Mouse (Mus musculus) brain, embryonic 18.5 days (tissue): Measurements from ENCODE around the gene Hist1h1b.
"Not testable (repeated sequence)": the region's sequence is repeated elsewhere in the genome, so short reads cannot be mapped to it uniquely, and the experiment has no call there.

Experiments
- DNase-seq: peaks from one replicate; pipeline ENCODE4 v3.0.0-alpha.2; 2012; ENCODE audit warnings: low read depth, low spot score

The Hist1h1b gene

GRCm38 (mm10) chr13:21779767-21780731 lies at the start of gene Hist1h1b:
TSS of gene Hist1h1b (minus strand) at chr13:21780625.
- DNase-seq = no peak

DNA sequence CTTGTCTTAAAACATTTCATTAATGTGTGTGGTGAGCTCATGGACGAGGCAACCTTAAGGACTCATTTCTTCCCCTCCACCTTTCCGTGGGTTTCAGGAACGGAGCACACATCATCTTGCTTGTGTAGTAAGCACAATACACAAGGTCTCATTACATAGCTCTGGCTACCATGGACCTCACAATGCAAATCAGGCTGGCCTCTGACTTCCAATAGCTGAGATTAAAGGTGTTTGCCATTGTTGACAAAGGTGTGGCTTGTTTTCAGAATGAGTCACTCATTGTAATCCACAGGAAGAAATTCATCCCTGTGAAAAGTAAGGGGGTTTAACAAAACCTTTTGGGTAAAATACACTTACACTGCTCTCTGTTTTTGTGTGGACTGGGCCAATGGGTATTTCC lies 48.1 kb upstream of the Hist1h1b start:
- DNase-seq = no peak

- not testable (repeated sequence) for DNase-seq
Measured at GRCm38 (mm10) chr13:21820082-21820890, 39.9 kb upstream of the Hist1h1b start.

- not testable (repeated sequence) for DNase-seq
Measured at GRCm38 (mm10) chr13:21812092-21812491, 31.7 kb upstream of the Hist1h1b start.

DNA sequence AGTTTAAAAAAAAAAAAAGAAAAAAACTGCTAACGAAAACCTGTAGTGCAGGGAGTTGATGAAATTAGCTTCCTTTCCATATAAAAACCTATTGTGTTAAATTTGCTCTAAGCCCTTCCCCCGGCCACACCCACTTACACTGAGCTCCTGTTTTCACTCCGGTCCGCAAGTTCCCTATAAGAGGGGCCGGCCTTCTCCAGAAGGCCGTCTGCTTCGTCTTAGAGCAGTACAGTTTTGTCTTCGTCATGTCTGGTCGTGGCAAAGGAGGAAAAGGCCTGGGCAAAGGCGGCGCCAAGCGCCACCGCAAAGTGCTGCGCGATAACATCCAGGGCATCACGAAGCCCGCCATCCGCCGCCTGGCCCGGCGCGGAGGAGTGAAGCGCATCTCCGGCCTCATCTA lies 31.1 kb upstream of the Hist1h1b start, which contains the start of gene Hist1h4m:
TSS of gene Hist1h4m (plus strand) at position 208 of the 400 bp plus-strand sequence.
- not testable (repeated sequence) for DNase-seq

DNA sequence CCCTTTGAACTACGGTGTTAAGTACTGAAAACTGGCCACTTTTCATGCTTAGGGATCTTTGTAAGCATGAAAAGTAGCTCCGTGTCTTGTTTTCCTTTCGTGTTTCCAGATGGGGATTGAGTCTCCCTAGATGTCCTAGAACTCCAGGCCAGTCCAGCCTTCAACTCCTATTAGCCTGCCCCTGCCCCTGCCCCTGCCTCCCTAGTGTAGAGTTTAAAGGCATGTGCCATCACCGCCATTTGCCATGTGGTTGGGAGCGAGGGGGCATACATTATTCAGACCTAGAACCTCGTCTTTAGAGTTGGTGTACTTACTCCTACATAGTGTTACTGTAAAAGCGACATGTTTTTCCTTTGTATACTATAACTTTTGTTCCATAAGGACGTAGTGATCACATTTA lies 30.6 kb upstream of the Hist1h1b start:
- DNase-seq = not testable (repeated sequence)

DNA sequence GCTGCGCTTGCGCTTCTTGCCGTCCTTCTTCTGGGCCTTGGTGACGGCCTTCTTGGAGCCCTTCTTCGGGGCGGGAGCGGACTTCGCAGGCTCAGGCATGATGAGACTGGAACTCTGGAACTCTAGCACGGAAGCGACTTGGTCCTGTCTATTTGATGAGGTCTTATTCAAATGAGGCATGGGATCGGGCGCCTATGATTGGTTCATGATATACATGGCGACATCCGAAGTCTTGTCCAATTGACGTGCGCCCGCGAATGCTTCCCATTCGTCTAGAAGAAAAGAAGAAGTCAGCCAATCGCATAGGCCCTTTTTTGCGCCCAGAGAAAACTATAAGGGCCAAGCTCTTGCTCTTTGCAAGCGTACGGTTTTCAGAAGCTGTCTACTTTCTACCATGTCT lies 29.6 kb upstream of the Hist1h1b start, which contains the start of the genes Hist1h2bq and Hist1h2ao:
TSS of gene Hist1h2bq (minus strand) at position 125 of the 400 bp plus-strand sequence.
TSS of gene Hist1h2ao (plus strand) at position 393 of the 400 bp plus-strand sequence.
- DNase-seq = not testable (repeated sequence)

DNA sequence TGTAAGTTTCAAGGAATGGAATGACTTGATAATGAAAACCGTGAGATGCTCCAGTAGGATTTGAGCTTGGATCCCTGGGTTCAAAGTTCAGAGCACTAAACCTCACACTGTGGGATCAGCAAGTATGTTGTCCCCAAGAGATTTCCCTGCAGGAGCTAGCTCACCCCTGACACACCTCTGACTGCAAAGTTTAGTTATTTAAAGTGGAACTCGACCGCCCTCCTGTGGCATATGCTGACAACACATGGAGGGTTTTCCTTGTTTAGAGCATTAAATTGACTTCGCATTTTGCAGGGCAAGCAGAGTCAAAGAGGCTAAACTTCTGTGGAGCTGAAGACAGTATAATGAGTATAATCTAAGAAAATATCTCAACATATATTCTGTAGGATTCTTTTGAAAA lies 22.6 kb upstream of the Hist1h1b start:
- DNase-seq = not testable (repeated sequence)

GRCm38 (mm10) chr13:21797163-21797562 lies 16.7 kb upstream of the Hist1h1b start:
- not testable (repeated sequence) for DNase-seq

DNA sequence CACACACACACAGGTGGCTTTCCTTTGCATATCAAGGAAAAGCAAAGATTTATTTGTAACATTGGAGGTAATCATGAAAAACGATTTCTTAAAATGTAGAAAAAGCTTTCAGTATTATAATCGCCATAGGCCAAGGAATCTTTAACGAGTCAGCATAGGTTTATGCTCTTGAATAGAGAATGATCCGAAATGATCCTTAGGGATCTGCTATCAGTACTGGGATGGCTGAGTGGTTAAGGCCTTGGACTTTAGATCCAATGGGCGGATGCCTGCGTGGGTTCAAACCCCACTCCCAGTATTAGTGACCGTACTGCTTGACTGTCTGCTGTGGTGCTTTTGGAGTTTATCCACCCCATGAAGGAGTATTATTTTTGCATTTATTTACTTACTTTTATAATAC lies 15.2 kb upstream of the Hist1h1b start:
- DNase-seq = no peak

GRCm38 (mm10) chr13:21790601-21791283 lies 10.3 kb upstream of the Hist1h1b start:
- no peak for DNase-seq

- DNase-seq = no peak
Measured at GRCm38 (mm10) chr13:21789925-21790324, 9.5 kb upstream of the Hist1h1b start.

DNA sequence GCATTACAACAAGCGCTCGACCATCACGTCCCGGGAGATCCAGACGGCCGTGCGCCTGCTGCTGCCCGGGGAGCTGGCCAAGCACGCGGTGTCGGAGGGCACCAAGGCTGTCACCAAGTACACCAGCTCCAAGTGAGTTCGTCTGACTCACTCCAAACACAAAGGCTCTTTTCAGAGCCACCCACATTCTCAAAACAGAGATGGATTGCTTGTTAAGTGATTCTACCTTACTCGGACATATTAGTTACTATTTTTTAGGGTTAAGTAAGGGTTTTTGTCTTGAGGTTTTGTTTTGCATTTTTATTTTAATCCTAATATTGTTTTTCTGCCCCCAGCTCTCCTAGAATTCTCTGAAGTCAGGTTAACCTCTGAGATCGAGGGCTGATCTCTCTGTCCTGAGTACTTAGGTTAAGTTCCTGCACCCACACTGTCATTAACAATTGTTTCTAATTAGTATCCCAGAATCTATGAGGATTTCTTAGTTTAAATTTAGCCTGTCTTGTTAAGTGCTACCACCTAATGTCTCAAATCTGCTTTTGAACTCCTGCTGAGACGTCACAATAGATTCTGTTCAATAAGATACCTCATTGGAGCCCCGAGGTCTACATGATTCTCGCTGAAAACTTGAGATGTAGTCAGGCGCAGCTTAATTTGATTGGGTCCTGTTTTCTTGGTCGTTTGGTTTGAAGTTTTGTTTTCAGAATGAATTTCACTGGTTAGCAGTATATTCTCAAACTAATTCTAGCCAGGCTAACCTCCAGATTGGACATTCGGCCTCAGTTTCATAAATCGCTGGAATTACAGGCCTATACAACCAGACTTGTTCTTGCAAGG lies 7.6 kb upstream of the Hist1h1b start:
- DNase-seq = no peak

- peak; percentile 95 for DNase-seq
Measured at GRCm38 (mm10) chr13:21786899-21787629, 6.6 kb upstream of the Hist1h1b start, which contains the start of the genes Hist1h2an and Hist1h2bp. TSS of gene Hist1h2an (minus strand) at chr13:21787218. TSS of gene Hist1h2bp (plus strand) at chr13:21787461.

DNA sequence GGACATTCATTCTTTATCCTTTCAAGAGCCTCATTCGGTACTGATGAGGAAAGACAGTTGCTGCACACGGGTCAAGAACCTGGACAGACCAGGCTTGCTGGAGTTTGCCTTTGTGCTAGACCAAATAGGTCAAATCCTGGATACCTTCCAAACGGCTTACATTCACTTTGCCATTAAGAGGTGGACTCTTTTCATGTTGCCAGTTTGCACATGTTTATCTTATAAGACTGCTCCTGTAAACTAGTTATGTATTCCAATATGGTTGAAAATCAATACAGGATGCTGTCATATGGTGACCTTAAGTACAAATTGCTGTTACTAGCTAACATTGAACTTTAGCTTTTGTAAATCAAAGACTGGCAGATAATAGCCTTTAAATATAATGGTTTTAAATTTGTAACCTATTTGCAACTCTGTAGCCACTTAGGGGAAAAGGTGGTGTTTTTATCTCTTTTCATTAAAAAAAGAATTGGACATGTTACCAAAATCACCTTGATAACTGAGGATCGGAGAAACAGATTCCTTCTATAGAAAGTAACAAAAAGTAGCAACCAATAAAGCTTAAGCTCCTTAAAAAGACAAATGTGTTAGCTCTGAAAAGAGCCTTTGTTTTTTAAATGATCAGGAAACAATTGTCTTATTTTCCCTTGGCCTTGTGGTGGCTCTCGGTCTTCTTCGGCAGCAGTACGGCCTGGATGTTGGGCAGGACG lies 5.9 kb upstream of the Hist1h1b start:
- no peak for DNase-seq

GRCm38 (mm10) chr13:21784311-21784710 lies 3.9 kb upstream of the Hist1h1b start:
- no peak for DNase-seq

GRCm38 (mm10) chr13:21783734-21784161 lies 3.3 kb upstream of the Hist1h1b start:
- no peak for DNase-seq

DNA sequence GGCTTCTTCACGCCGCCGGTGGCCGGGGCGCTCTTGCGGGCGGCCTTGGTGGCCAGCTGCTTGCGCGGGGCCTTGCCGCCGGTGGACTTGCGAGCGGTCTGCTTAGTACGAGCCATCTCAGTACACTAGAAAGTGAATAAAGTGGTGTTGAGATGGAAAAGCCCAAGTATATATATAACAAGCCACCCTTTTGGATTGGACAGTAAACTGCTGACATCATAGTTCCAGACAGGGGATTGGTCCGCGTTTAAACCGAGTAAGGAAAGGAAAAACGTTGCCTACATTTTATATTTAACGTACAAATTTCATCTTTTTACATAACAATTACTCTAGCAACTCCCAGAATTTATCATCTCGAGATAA lies 2.8 kb upstream of the Hist1h1b start, which contains the start of gene Hist1h3i:
TSS of gene Hist1h3i (minus strand) at position 116 of the 363 bp plus-strand sequence.
- DNase-seq = peak; percentile 86
